Mouse (Mus musculus) gastrocnemius, adult 8-10 months (tissue): ENCODE results near the gene Ppp1r9a. TPM values are rescaled to one million over a fixed set of nuclear protein-coding genes. Genes with fewer than 3 reads are reported as not detected.

Experiments
- DNase-seq, 2 experiments: peaks; one replicate each; pipeline ENCODE4 v3.0.0; 2022; ENCODE audit warnings: low spot score in 2 of 2
- total RNA-seq, 4 experiments: library from RNA; stranded (reverse); gene quantifications; 2 replicates each; pipeline ENCODE4 v1.2.4; 2022

Ppp1r9a gene
- total RNA-seq, 4 experiments from 2014 or later = 0.63 to 1.9 (median 1.3) TPM

GRCm38 (mm10) chr6:4953028-4953719 is 50.5 kb downstream of the Ppp1r9a start:
- no peak for DNase-seq

GRCm38 (mm10) chr6:4956651-4957050 is 53.9 kb downstream of the Ppp1r9a start:
- no peak for DNase-seq

- no peak for DNase-seq
These were observed 59.5 kb downstream of the Ppp1r9a start for GRCm38 (mm10) chr6:4962197-4962596.

- no peak for DNase-seq
These were observed 60.3 kb downstream of the Ppp1r9a start for GRCm38 (mm10) chr6:4963049-4963448.

GRCm38 (mm10) chr6:4967236-4967635 is 64.5 kb downstream of the Ppp1r9a start:
- DNase-seq = no peak

GRCm38 (mm10) chr6:4971229-4971628 is 68.5 kb downstream of the Ppp1r9a start:
- DNase-seq = no peak

GRCm38 (mm10) chr6:4972808-4973207 is 70.1 kb downstream of the Ppp1r9a start:
- DNase-seq = no peak

GRCm38 (mm10) chr6:4973337-4973736 is 70.6 kb downstream of the Ppp1r9a start:
- DNase-seq = no peak

GRCm38 (mm10) chr6:4977515-4977914 is 74.8 kb downstream of the Ppp1r9a start:
- no peak for DNase-seq

- no peak for DNase-seq
These were observed 75.5 kb downstream of the Ppp1r9a start for GRCm38 (mm10) chr6:4978249-4978648.

GRCm38 (mm10) chr6:4978897-4979296 is 76.2 kb downstream of the Ppp1r9a start:
- DNase-seq = no peak

GRCm38 (mm10) chr6:4980113-4980512 is 77.4 kb downstream of the Ppp1r9a start:
- no peak for DNase-seq

- no peak for DNase-seq
These were observed 80.0 kb downstream of the Ppp1r9a start for GRCm38 (mm10) chr6:4982686-4983162.

GRCm38 (mm10) chr6:4985668-4986067 is 83.0 kb downstream of the Ppp1r9a start:
- DNase-seq = no peak

GRCm38 (mm10) chr6:4987084-4987483 is 84.4 kb downstream of the Ppp1r9a start:
- DNase-seq = no peak

GRCm38 (mm10) chr6:4988688-4989087 is 86.0 kb downstream of the Ppp1r9a start:
- DNase-seq = no peak

GRCm38 (mm10) chr6:4992308-4992707 is 89.6 kb downstream of the Ppp1r9a start:
- no peak for DNase-seq

- DNase-seq = no peak
These were observed 91.0 kb downstream of the Ppp1r9a start for GRCm38 (mm10) chr6:4993600-4994160.

- no peak for DNase-seq
These were observed 91.6 kb downstream of the Ppp1r9a start for GRCm38 (mm10) chr6:4994161-4994919.

- DNase-seq = no peak
These were observed 94.9 kb downstream of the Ppp1r9a start for GRCm38 (mm10) chr6:4997599-4997998.

GRCm38 (mm10) chr6:4998929-4999328 is 96.2 kb downstream of the Ppp1r9a start:
- DNase-seq = no peak

- no peak for DNase-seq
These were observed 98.1 kb downstream of the Ppp1r9a start for GRCm38 (mm10) chr6:5000788-5001187.
